Comparison of ENCODE assay signal across 21 mouse cellular contexts in the genomic region with DNA sequence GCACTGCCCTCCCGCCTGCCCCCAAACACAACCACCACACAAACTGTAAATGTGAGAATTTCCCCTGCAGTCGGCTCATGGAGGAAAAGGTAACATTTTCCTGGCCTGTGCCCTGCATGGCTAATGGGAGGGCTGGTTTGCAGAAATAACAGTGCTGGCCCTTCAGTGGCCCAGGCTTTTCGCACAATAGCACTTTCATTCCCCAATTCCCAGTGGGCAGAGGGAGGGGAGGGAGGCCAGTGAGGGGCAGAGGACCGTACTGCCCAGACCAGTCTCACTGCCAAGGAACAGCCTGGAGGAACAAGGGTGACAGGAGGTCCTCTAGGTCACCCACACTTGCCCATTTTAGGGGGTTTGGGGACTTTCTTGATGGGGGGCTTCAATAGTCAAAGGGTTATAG. TPM values are rescaled to one million over a fixed set of nuclear protein-coding genes. Genes with fewer than 3 reads are reported as not detected.
A peak's percentile ranks its signal among the peaks of the same experiment; 100 is the strongest.
DNase-seq lines count a peak whose midpoint lies in the region; ATAC-seq lines count a peak whose summit lies in the region.
"Had no signal": no experiment of that assay in that cellular context is flagged by ENCODE, and none has a peak within 500 bp of the region (broad histone marks: within the 10 kb centered on the region; RNA-seq: fewer than 3 reads in every experiment).

No protein-coding gene starts in this region.

- DNase-seq in frontal cortex, adult 2 months (ENCODE audit: extremely low spot score in 1 of 2, low spot score in 1 of 2) = no peak
- DNase-seq in brain, adult 2 months (ENCODE audit: low read depth, low spot score) = peak; percentile 61
- peak; percentile 31 for DNase-seq in forelimb bud, embryonic 11.5 days (ENCODE audit: low read depth, low spot score)
- DNase-seq in ovary, postnatal 10 days (ENCODE audit: low spot score) = no peak
- DNase-seq in frontal cortex, postnatal 36 days (ENCODE audit: low spot score in 2 of 2) = no peak
- DNase-seq: adrenal gland, adult 8-10 months; cerebellum, adult 11 months; cerebellum, adult 9-11 months; heart, adult 2 months; heart, postnatal 10 days; kidney, adult 11 months; kidney, postnatal 36 days; liver; retina, postnatal 1 day; right cerebral cortex, postnatal 14 days; thymus, postnatal 4 days had no signal

- 0 out of 2 replicates have a peak, but pooled peaks have one; percentile 54 for ATAC-seq in frontal cortex, adult (ENCODE audit: low TSS enrichment)
- ATAC-seq in erythroid progenitor cell, adult 5-6 weeks (replicated peaks; ENCODE audit: low FRiP score, poor library complexity, severe bottlenecking) = no peak
- ATAC-seq: activated CD4-positive, CD25-positive, alpha-beta regulatory T cell, adult 4 months; inflammation-experienced regulatory T-cells, adult 6 months had no signal

RNA-seq across cellular contexts. Expression of gene Cyp26b1, which starts 15.8 kb away (rescaled TPM):
- 3.3 and 3.5 TPM in 2 replicates for polyA plus RNA-seq in frontal cortex, adult 2 months (2012; rRNA removed)
- not detected in 2 replicates for total RNA-seq in erythroid progenitor cell, adult 5-6 weeks (2015; ENCODE audit: low replicate concordance)
- total RNA-seq in erythroid progenitor cell, adult 5-6 weeks (2017; ENCODE audit: low replicate concordance) = not detected in 2 replicates
- total RNA-seq: megakaryocyte progenitor cell, adult 5-6 weeks had no signal

Comparison
In these comparisons a context has a peak if more than half of its experiments do, and no peak if none do; other contexts are left out.
1. DNase-seq: peak in brain, adult 2 months (single experiment) and forelimb bud, embryonic 11.5 days (single experiment); none in frontal cortex, adult 2 months (0 of 2), ovary, postnatal 10 days (single experiment) and frontal cortex, postnatal 36 days (0 of 2).